Mouse (Mus musculus): ENCODE measurements around the gene Adam15.

DNA sequence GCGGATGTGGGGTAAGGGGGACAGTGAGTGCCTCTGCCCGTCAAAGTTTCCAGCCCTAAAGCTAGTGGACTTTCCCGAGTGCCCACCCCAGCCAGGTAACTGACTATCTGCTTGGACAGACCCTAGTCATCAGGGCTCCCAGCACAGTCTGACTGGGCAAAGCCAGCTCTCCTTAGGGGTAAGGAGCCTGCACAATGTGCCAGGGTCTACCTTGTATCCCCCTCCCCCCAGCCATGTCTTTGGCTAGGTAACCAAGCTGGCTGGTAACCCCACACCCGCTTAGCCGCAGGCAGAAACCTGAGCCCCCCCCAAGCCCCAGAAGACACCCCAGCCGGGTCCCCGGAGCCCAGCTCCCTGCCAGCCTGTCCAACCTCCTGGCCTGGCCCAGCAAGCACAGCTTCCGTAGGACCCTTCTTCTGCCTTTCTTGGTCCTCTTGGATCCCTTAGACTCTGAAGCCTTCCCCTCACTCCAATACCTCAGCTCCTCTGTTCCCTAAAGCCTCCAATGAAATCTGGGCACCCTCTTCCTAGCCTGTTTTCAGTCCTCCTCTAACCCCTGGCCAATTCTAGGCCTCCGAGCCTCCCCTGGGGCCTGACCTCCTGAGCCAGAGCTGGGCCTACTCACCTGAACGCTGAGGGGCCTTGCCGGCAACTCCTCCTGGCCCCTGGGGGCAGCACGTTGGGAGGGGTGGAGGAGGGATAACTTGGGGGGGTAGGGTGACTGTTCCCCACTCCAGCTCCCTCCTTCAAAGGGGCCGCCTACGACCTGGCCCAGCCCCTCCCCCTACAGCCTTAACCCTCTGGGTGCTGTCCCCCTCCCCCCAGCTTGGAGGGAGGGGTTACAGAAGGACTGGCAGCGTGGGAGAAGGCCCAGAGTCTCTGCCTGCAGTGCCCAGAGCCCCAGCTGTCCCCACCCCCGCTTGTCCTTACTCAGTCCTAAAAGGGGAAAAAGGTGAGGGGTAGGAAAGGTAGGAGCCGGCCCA is 36.9 kb upstream of the Adam15 start:
- TF ChIP-seq TCF12 (IDR thresholded peaks at IDR 0.05; ENCODE audit: insufficient read depth, poor library complexity, severe bottlenecking): no peak
- no peak for TF ChIP-seq USF1 (IDR thresholded peaks at IDR 0.05; ENCODE audit: low read depth)
- no peak for TF ChIP-seq TCF3 (IDR thresholded peaks at IDR 0.05; ENCODE audit: insufficient read length, low read depth)
- no peak for TF ChIP-seq MYOG (IDR thresholded peaks at IDR 0.05; ENCODE audit: control insufficient read depth in 1 of 3, insufficient read depth in 1 of 3, insufficient read length in 2 of 3, low read depth in 2 of 3)
- TF ChIP-seq MAX (IDR thresholded peaks at IDR 0.05; ENCODE audit: low read depth): no peak
- TF ChIP-seq POLR2A (IDR thresholded peaks at IDR 0.05; ENCODE audit: insufficient read length, low read depth): no peak
